Mouse (Mus musculus): ENCODE results near the gene Tmem216. TPM values are rescaled to one million over a fixed set of nuclear protein-coding genes. Genes with fewer than 3 reads are reported as not detected.
A peak's percentile ranks its signal among the peaks of the same experiment; 100 is the strongest.

Gene Tmem216
- 10 to 100 TPM; 10.6 to 10.8 TPM for total RNA-seq (2021)
- long read RNA-seq, partial matches to known transcripts, result 0 of 3 reads
- long read RNA-seq, other reads (novel, unspliced or antisense), result 1 of 3 reads

GRCm38 (mm10) chr19:10555624-10556510 is at the start of gene Tmem216:
TSS of gene Tmem216 (minus strand) at chr19:10556238.
- peak; percentile 79 to 88 for DNase-seq (ENCODE audit: low spot score in 2 of 2)

- DNase-seq (ENCODE audit: low spot score in 2 of 2), result peak; percentile 98 to 99
These were observed 49.4 kb upstream of the Tmem216 start, which contains the start of the genes Ddb1 and Tkfc for GRCm38 (mm10) chr19:10605293-10605900. TSS of gene Ddb1 (plus strand) at chr19:10605327. TSS of gene Tkfc (minus strand) at chr19:10605654.

- no peak for DNase-seq (ENCODE audit: low spot score in 2 of 2)
These were observed 48.5 kb upstream of the Tmem216 start for GRCm38 (mm10) chr19:10604534-10604933.

GRCm38 (mm10) chr19:10603660-10604523 is 47.9 kb upstream of the Tmem216 start:
- no peak for DNase-seq (ENCODE audit: low spot score in 2 of 2)

GRCm38 (mm10) chr19:10602787-10603186 is 46.7 kb upstream of the Tmem216 start:
- DNase-seq (ENCODE audit: low spot score in 2 of 2), result peak; percentile 67 to 94

- DNase-seq (ENCODE audit: low spot score in 2 of 2), result no peak
These were observed 46.3 kb upstream of the Tmem216 start for GRCm38 (mm10) chr19:10602247-10602769.

GRCm38 (mm10) chr19:10599648-10600047 is 43.6 kb upstream of the Tmem216 start:
- DNase-seq (ENCODE audit: low spot score in 2 of 2), result no peak

- no peak for DNase-seq (ENCODE audit: low spot score in 2 of 2)
These were observed 42.1 kb upstream of the Tmem216 start for GRCm38 (mm10) chr19:10598188-10598587.

- DNase-seq (ENCODE audit: low spot score in 2 of 2), result no peak
These were observed 35.8 kb upstream of the Tmem216 start for GRCm38 (mm10) chr19:10591659-10592377.

- DNase-seq (ENCODE audit: low spot score in 2 of 2), result no peak
These were observed 34.3 kb upstream of the Tmem216 start for GRCm38 (mm10) chr19:10590301-10590700.

- no peak for DNase-seq (ENCODE audit: low spot score in 2 of 2)
These were observed 33.3 kb upstream of the Tmem216 start for GRCm38 (mm10) chr19:10589127-10589857.

GRCm38 (mm10) chr19:10587231-10587630 is 31.2 kb upstream of the Tmem216 start:
- DNase-seq (ENCODE audit: low spot score in 2 of 2), result no peak

GRCm38 (mm10) chr19:10585112-10585511 is 29.1 kb upstream of the Tmem216 start:
- DNase-seq (ENCODE audit: low spot score in 2 of 2), result no peak

GRCm38 (mm10) chr19:10583550-10584146 is 27.6 kb upstream of the Tmem216 start:
- peak in 1 of 2 experiments; percentile 33 for DNase-seq (ENCODE audit: low spot score in 2 of 2)

GRCm38 (mm10) chr19:10581984-10582383 is 25.9 kb upstream of the Tmem216 start:
- DNase-seq (ENCODE audit: low spot score in 2 of 2), result no peak

GRCm38 (mm10) chr19:10580761-10581160 is 24.7 kb upstream of the Tmem216 start:
- DNase-seq (ENCODE audit: low spot score in 2 of 2), result no peak

GRCm38 (mm10) chr19:10580102-10580501 is 24.1 kb upstream of the Tmem216 start:
- DNase-seq (ENCODE audit: low spot score in 2 of 2), result no peak

- DNase-seq (ENCODE audit: low spot score in 2 of 2), result peak; percentile 92 to 96
These were observed 20.9 kb upstream of the Tmem216 start, which contains the start of the genes Cyb561a3 and Tmem138 for GRCm38 (mm10) chr19:10576690-10577561. TSS of gene Cyb561a3 (plus strand) at chr19:10577172. TSS of gene Tmem138 (minus strand) at chr19:10577362.
